Mouse (Mus musculus) hematopoietic stem cell, adult 5-6 weeks (primary cell): ENCODE results near the gene Chrna5. TPM values are rescaled to one million over a fixed set of nuclear protein-coding genes. Genes with fewer than 3 reads are reported as not detected.

ENCODE experiments used
- ATAC-seq, 2 experiments: fragments of 125-278 bp in 1 of 2; replicated peaks in 1 of 2; 2 replicates each; pipeline ENCODE4 v1.8.0; 2016 to 2017; ENCODE audit warnings: inconsistent platforms in 2 of 2, mild to moderate bottlenecking in 2 of 2, moderate number of reproducible peaks in 2 of 2, low read depth in 1 of 2, moderate TSS enrichment in 1 of 2; ENCODE audit not compliant: low FRiP score in 2 of 2, poor library complexity in 2 of 2, severe bottlenecking in 2 of 2, insufficient read depth in 1 of 2, low TSS enrichment in 1 of 2
- total RNA-seq: library from RNA; stranded (forward); fragments of 172-1452, 232-1000 nt; gene quantifications from 2 replicates; pipeline ENCODE4 v1.2.3, GENCODE M21; 2017

The Chrna5 gene
- total RNA-seq, 1 experiment from 2014 or later = not detected

DNA sequence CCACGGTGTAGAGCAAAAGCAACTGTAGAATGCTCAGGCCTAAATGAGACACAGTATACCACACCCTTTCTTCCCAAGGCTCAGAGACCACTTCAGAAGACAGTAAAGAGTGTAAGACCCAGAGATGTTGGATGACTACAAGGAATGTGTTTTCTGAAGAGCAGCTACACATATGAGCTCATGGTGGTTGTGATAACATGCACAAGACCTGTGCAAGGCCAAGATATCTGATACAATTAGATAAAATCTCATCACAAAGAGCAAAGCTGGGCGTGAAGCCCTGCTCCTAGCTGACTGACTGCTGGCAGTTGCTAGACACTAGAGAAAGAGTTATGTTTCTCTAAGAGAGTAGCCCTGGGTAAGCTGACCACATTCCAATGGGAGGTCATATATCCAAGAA, 29.0 kb downstream of the Chrna5 start:
- no peak for ATAC-seq

GRCm38 (mm10) chr9:55010588-55011350, 30.1 kb downstream of the Chrna5 start:
- no peak for ATAC-seq

- no peak for ATAC-seq
These were observed 36.2 kb downstream of the Chrna5 start for GRCm38 (mm10) chr9:55016926-55017325.

GRCm38 (mm10) chr9:55023326-55023725, 42.6 kb downstream of the Chrna5 start:
- no peak for ATAC-seq

GRCm38 (mm10) chr9:55023902-55024583, 43.4 kb downstream of the Chrna5 start:
- peak; percentile 55 to 79 for ATAC-seq

GRCm38 (mm10) chr9:55025534-55026274, 45.0 kb downstream of the Chrna5 start:
- ATAC-seq = no peak

- ATAC-seq = no peak
These were observed 45.6 kb downstream of the Chrna5 start, which contains the start of gene Chrna3 for GRCm38 (mm10) chr9:55026275-55026663. Chrna3 (minus strand) TSS chr9:55026562.

- ATAC-seq = no peak
These were observed 50.9 kb downstream of the Chrna5 start for GRCm38 (mm10) chr9:55031435-55032167.

- ATAC-seq = no peak
These were observed 58.3 kb downstream of the Chrna5 start for GRCm38 (mm10) chr9:55038948-55039347.

DNA sequence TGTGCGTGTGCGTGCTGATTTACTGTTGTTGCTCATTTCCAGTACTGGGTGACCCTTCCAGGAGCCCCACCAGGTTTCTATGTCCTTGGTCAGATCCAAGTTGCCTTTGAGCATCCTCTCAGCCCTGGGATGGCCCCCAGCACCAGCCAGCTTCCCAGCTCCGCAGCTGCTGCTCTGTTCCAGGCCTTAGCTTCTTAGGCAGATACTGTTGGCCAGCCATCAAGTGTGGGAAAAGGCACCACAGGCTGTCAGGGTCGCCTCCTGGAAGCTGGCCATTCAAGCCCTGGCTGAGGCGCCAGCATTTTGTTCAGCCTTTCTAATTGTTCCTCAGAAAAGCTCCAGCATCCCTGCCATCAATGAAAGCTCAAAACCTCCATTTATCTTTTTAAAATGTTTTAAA, 59.3 kb downstream of the Chrna5 start:
- no peak for ATAC-seq

DNA sequence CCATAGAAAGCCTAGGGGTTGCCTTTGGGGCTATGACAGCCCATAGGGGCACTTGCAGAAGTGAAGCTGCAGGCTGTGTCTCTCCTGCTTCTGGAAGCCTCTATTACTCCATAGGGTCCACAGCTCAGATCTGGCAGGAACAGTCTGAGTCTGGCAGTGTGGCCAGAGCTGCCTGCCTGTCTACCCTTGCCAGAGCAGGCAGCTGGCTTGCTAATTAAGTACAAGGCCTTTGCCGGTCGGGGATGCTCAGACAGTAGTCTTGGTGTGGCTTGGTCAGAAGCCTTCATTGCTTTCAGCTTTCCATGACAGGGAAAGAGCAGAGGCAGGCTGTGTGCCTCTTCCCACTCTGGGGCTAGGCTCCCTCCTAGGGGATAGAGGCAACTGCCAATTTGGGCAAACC, 60.7 kb downstream of the Chrna5 start:
- no peak for ATAC-seq

DNA sequence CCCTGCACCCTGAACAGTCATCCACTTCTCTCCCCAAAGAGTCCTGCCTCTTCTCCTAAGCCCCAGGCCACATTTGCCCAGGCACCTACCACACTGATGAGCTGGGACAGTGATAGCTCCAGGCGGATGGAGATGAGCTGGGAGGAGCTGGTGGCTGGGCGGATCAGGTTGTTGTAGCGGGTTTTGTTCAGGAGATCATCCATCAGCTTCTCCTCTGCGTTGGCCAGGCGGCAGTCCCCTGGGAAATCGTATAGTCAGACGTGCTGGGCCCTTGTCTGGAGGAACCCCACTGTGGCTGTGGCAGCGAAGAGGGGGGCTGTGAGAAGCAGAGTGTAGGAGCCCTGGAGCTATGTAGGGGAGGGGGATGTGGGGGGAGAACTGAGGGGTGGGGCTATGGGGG, 63.0 kb downstream of the Chrna5 start:
- ATAC-seq = no peak

- ATAC-seq = no peak
These were observed 64.3 kb downstream of the Chrna5 start for GRCm38 (mm10) chr9:55045001-55045400.

DNA sequence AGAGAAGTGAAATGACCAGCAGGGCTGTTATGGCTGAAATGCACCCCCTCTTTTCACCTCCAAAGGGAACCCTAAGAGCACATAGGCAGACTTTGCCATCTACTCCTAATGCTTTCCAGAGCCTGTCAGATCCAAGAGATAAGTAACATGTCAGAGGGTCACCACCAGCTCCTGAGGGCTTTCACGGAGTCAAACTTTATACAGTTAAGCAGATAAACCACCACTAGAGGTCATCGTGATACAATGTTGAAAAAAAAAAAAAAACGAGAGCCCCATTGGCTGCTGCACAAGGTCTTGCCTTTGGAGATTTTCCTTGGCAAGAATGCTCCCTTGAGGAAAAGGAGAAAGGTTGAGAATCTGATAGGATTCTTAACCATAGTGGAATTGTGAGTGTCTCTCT, 66.1 kb downstream of the Chrna5 start:
- peak; percentile 22 to 31; a peak in 2 of 4 replicates for ATAC-seq

- peak; percentile 37 to 51 for ATAC-seq
These were observed 67.7 kb downstream of the Chrna5 start, which contains the start of gene Chrnb4 for GRCm38 (mm10) chr9:55048211-55048880. Chrnb4 (minus strand) TSS chr9:55048779.

GRCm38 (mm10) chr9:55055386-55055930, 74.8 kb downstream of the Chrna5 start:
- ATAC-seq = no peak
